Mouse (Mus musculus): ENCODE data around the gene Srl. TPM values are rescaled to one million over a fixed set of nuclear protein-coding genes. Genes with fewer than 3 reads are reported as not detected.

Gene Srl
- polyA plus RNA-seq, 1 experiment from 2014 or later = 34.3 TPM

DNA sequence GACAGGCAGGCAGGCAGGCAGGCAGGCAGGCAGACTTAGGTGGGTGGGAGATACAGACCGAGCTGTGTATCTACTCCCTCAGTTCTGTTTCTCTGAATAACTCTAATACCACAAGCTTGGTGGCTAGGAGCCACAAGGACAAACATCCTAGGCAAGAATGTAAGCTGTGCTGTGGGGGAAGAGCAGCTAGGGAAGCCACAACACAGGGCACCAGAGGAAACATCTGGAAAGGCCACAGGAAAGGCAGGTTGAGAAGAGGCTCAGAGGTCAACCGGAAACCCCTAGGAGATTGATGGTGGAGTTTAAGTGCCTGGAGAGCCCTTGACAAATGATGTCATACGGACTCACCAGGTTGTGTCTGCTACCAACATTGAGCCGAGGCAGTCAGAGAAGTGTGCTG, 104.9 kb downstream of the Srl start:
- WGBS = 74% methylated on average over 4 of the region's 4 CpGs
- Histone ChIP-seq H3K36me3 (no peaks in the 10 kb centered on the region), H3K27ac (no peak overlapping the region), H3K9me3 (replicated peaks) (no peaks in the 10 kb centered on the region), H3K4me1 (0 out of 2 replicates have a peak, but pooled peaks cover 7% of the 10 kb centered on the region), H3K4me3 (no peak overlapping the region), H3K27me3 (ENCODE audit: low read depth, poor library complexity, severe bottlenecking) (no peaks in the 10 kb centered on the region)
- no peak for DNase-seq (ENCODE audit: low spot score)

DNA sequence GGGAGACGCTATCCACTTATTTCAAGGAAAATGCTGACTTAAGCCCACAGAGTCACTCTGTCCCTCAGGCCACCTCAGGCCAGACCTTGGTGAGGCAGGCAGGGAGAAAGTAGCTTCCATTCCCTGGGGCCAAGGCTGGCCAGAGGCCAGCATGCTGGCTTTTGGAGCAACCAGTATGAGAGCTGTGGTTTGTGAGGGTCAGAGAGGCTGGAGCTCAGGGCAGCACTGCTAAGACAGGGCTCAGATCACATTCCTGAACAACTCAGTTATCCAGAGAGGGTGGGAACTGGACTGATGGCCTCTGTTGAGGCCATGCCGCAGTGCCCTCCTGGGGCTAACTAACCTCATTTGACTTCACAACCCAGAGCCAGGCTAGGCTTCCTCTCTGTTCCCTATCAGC, 106.2 kb downstream of the Srl start:
- Histone ChIP-seq H3K4me3 (no peak overlapping the region), H3K36me3 (no peaks in the 10 kb centered on the region), H3K4me1 (0 out of 2 replicates have a peak, but pooled peaks cover 7% of the 10 kb centered on the region), H3K27ac (no peak overlapping the region), H3K9me3 (replicated peaks) (no peaks in the 10 kb centered on the region), H3K27me3 (ENCODE audit: low read depth, poor library complexity, severe bottlenecking) (no peaks in the 10 kb centered on the region)
- WGBS = 95% methylated on average over 2 of the region's 2 CpGs
- DNase-seq (ENCODE audit: low spot score) = no peak

DNA sequence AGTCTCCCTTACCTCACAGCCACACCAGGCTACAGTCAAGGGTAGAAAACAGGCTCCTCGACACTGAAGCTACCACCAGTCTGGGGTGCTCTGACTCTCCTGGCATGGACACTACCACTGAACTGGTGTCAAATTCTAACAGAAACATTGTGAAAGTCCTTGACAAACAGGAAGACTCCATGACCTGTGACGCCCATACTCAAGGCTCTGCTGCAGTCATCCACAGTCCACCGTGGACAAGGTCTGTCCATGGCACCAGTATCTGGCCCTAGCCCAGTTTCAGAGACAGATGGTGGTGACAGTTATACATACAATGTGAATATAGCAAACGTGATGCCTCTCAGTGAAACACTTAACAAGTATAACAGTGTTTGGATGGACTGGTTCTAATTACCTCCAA, 109.8 kb downstream of the Srl start:
- WGBS = 78% methylated on average over 4 of the region's 4 CpGs

DNA sequence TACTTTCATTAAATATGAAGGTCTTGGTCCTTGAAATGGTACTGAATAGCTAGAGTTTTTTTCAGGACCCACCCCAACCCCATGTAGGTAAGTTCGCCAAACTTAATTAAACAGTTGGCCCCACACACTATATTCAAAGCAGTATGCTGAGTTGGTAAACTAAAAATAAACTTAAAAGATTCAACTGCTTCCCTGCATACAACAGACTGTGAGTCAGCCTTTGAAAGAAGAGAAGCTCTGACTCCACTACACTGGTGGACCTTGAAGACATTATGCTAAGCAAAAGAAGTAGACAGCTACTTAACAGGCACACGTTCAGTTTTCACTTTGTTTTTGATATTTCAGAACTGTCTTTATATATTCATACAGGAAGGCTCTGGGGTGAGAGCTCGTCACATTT, 110.6 kb downstream of the Srl start:
- Histone ChIP-seq H3K4me1 (no peaks in the 10 kb centered on the region), H3K36me3 (no peaks in the 10 kb centered on the region), H3K27ac (no peak overlapping the region), H3K9me3 (replicated peaks) (no peaks in the 10 kb centered on the region), H3K27me3 (ENCODE audit: low read depth, poor library complexity, severe bottlenecking) (no peaks in the 10 kb centered on the region), H3K4me3 (no peak overlapping the region)
- WGBS = 89% methylated on average over 3 of the region's 3 CpGs
- no peak for DNase-seq (ENCODE audit: low spot score)

More for the DNA sequence above, 109.8 kb downstream of the Srl start:
- no peaks in the 10 kb centered on the region for H3K9me3 ChIP-seq (replicated peaks)
- 0 out of 2 replicates have a peak, but pooled peaks cover 2% of the 10 kb centered on the region for H3K4me1 ChIP-seq
- no peak overlapping the region for H3K27ac ChIP-seq
- DNase-seq (ENCODE audit: low spot score) = no peak
- no peaks in the 10 kb centered on the region for H3K27me3 ChIP-seq (ENCODE audit: low read depth, poor library complexity, severe bottlenecking)
- H3K4me3 ChIP-seq = no peak overlapping the region
- H3K36me3 ChIP-seq = no peaks in the 10 kb centered on the region

DNA sequence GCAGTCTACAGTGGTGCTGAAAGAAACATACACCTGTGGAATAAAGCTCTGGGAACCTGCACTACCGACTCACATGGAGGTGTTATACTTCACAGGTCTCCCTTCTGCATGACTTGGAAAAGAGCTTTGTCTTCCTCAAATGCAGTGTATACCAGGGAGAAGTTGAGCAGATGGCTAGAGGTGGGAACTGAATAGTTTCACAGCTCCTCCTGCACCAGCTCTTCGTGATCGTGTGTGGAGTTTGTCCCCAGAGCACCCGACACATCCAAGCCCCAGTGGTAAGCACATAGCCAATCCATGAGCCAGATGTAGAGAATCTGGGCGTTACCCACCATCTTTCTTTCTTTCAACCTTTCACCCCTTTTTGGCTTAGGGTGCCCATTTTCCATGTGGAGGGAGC, 111.4 kb downstream of the Srl start:
- Histone ChIP-seq H3K27ac (no peak overlapping the region), H3K9me3 (replicated peaks) (no peaks in the 10 kb centered on the region), H3K27me3 (ENCODE audit: low read depth, poor library complexity, severe bottlenecking) (no peaks in the 10 kb centered on the region), H3K36me3 (no peaks in the 10 kb centered on the region), H3K4me3 (no peak overlapping the region), H3K4me1 (no peaks in the 10 kb centered on the region)
- DNase-seq (ENCODE audit: low spot score) = no peak
- 76% methylated on average over 5 of the region's 5 CpGs for WGBS

Other genes starting within 250 kb of the Srl start
- gene Adcy9, start 121.3 kb downstream of the Srl start, polyA plus RNA-seq (2016; fragmentation: Nextera tagmentation; extraction: Ambion mirVana) = 0.26 and 0.41 TPM in 2 replicates
- 41.4 and 48.5 TPM in 2 replicates for gene Tfap4, start 18.0 kb upstream of the Srl start, polyA plus RNA-seq (2016; fragmentation: Nextera tagmentation; extraction: Ambion mirVana)
- 27.0 and 30.7 TPM in 2 replicates for gene Glis2, start 52.9 kb upstream of the Srl start, polyA plus RNA-seq (2016; fragmentation: Nextera tagmentation; extraction: Ambion mirVana)
- gene Pam16, start 83.2 kb upstream of the Srl start, polyA plus RNA-seq (2016; fragmentation: Nextera tagmentation; extraction: Ambion mirVana) = 108 and 113 TPM in 2 replicates
- gene Vasn, start 98.1 kb upstream of the Srl start, polyA plus RNA-seq (2016; fragmentation: Nextera tagmentation; extraction: Ambion mirVana) = 22.5 and 28.3 TPM in 2 replicates
- 64.1 and 70.2 TPM in 2 replicates for gene Dnaja3, start 98.2 kb upstream of the Srl start, polyA plus RNA-seq (2016; fragmentation: Nextera tagmentation; extraction: Ambion mirVana)
- gene Coro7, start 138.0 kb upstream of the Srl start, polyA plus RNA-seq (2016; fragmentation: Nextera tagmentation; extraction: Ambion mirVana) = 21.8 and 22.9 TPM in 2 replicates
- gene Nmral1, start 177.5 kb upstream of the Srl start, polyA plus RNA-seq (2016; fragmentation: Nextera tagmentation; extraction: Ambion mirVana) = 264 and 277 TPM in 2 replicates
- 93.7 and 101 TPM in 2 replicates for gene Hmox2, start 184.5 kb upstream of the Srl start, polyA plus RNA-seq (2016; fragmentation: Nextera tagmentation; extraction: Ambion mirVana)
- gene Cdip1, start 248.5 kb upstream of the Srl start, polyA plus RNA-seq (2016; fragmentation: Nextera tagmentation; extraction: Ambion mirVana) = 112 TPM in 2 replicates